Mouse (Mus musculus) ES-Bruce4 (cell line): Measurements from ENCODE around the gene 4930558K02Rik.

Source experiments
- CTCF ChIP-seq: IDR thresholded peaks from one replicate; pipeline ENCODE4 v1.8.1; 2011; ENCODE audit warnings: low read depth, low read length
- POLR2A ChIP-seq: IDR thresholded peaks from one replicate; pipeline ENCODE4 v1.8.1; 2011; ENCODE audit warnings: low read length; ENCODE audit not compliant: insufficient read depth

- TF ChIP-seq CTCF, result no peak
- TF ChIP-seq POLR2A, result no peak
Observed at GRCm38 (mm10) chr1:161931313-161931712, 48.1 kb downstream of the 4930558K02Rik start.
